Mouse (Mus musculus): ENCODE measurements at regions not wholly inside any gene's neighbourhood (a gene's known extent, or its start where the extent isn't known, plus 50 kb on each side); places are given as distances from the start of the nearest gene placed in this dataset.
A peak's percentile ranks its signal among the peaks of the same experiment; 100 is the strongest.

DNA sequence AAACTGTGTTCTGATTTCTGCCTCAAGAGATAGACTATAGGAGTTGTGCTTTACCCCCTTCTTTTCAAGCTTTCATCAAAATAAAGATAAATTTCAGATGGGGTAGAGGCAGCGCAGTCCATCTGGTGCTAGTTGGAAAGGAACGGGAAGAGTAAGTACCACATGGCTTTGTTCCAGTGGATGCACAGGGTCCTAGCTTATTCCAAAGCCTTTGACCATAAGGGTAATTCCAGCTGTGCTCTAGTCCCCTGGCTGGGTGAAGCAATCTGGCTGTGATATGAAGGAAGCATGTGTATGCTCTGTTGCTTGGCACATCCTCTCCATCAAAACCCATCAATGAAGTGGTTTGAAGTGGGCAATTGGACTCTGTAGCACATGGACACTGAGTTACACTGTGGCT lies 155.6 kb downstream of the 1190002N15Rik start:
- no peak for DNase-seq (ENCODE audit: low spot score in 2 of 2)

DNA sequence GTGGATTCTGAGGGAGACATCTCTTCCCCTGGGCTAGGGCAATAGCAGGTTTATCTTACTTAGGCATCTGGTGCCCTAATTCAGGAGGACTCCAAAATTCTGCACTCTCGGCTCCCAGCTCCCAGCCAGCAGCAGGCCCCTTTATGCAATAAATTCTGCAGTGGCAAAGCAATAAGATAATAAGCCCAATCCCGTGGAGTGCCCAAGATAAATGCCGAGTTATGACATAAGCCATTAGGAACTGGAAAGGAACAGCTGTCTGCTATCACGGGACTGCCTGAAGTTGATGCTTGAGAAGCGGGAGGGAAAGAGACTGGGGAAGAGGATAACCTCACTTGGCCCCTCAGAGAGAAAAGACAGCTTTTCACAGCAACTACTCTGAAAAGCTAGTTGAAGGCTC lies 159.0 kb downstream of the 1190002N15Rik start:
- DNase-seq (ENCODE audit: low spot score in 2 of 2) = no peak

DNA sequence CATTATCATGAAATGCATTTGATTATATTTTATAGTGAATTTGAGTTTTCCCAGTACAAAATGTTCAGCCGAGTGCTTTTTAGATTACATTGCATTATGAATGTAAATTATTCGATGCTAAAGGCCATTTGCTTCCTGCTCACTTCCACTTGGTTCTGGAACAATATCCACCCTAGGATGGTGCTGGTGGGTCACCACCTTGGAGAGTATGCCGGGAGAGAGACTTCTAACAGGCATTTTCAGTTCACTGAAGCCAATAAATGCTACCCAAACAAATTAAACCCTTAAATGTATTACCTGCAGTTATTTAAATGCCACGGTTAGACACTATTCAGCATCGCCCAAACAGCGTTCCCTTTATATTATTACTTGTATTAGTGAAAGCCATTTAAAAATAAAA lies 159.6 kb downstream of the 1190002N15Rik start:
- no peak for DNase-seq (ENCODE audit: low spot score in 2 of 2)

DNA sequence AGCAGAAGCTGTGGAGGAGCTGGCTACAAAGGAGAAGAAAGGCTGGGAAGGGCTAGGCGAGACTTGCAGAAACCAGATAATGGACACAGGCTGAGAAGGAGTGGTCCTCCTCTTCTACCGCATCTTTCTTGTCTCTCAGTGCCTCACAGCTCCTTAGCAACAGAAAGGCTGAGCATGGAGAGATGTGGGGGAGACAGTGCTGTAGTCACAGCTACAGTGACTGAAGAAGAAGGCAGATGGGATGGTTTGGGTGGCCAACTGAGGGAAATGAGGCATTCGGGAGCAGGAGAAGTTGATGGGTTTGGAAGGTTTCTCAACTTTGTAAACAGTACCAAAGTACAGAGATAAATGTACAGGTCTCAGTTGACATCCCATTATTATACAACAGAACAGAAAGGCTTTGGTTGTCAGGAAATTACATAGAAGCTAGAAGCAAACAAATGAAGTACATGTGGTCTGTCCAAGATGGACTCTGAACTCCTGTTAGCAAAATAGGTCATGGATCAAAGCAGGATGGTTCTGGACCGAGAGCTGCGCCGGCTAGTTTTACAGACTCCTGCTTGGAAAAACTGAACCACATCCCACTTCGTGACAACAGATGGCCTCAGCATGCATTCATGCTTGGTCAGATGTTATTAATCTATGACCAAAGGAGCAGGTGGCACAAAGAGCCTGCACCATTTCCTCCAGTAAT lies 160.4 kb downstream of the 1190002N15Rik start:
- no peak for DNase-seq (ENCODE audit: low spot score in 2 of 2)

DNA sequence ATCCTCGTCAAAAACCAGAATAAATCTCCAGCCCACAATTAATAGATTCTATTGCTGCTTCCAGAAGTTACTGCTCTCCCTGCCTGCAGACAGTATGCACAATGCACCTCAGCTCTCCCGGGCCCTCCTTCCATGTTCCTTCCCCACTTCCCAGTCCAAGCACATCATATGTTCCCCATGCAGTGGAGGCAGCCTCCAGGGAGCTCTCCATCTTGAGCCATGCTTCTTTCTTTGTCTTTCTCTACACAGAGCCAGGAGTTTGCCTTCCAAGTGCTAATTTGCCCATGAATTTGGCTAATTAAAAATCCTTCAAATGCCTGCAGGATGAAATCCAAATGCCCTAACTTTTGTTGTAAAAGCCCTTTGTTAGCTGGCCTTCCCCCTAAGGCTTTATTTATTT lies 166.9 kb downstream of the 1190002N15Rik start:
- DNase-seq (ENCODE audit: low spot score in 2 of 2) = no peak

DNA sequence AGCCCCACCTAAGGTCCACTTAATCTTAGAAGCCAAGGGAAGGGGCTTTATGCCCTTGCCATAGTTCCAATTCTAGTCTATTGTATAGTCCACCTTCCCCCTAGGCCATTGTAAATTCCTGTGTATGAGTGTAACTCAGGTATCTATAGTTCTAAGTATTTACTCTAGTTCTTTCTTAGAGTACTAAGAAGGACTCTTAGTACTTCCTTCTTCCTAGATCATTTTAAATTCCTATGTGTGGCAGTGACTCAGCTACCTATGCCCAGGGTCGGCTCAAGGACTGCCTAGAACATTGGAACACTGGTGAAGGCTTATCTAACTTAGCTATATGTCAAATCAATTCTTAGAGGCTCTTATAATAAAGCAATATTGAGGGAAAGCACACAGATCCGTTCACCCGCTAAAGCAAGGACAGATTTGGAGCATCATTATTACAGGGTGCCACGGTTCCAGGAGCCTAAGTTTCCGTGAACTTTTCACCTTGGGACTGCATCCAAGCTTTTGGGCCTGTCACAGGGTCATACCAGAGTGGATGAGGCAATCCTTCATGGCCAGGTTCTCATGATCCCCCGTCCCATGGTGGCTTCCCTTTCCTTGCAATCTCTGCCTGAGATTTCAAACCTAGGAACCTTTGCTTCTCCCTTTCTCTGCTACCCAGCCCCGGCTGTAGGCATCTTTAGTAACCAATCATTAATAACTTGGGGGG lies 169.5 kb downstream of the 1190002N15Rik start:
- DNase-seq (ENCODE audit: low spot score in 2 of 2) = no peak

DNA sequence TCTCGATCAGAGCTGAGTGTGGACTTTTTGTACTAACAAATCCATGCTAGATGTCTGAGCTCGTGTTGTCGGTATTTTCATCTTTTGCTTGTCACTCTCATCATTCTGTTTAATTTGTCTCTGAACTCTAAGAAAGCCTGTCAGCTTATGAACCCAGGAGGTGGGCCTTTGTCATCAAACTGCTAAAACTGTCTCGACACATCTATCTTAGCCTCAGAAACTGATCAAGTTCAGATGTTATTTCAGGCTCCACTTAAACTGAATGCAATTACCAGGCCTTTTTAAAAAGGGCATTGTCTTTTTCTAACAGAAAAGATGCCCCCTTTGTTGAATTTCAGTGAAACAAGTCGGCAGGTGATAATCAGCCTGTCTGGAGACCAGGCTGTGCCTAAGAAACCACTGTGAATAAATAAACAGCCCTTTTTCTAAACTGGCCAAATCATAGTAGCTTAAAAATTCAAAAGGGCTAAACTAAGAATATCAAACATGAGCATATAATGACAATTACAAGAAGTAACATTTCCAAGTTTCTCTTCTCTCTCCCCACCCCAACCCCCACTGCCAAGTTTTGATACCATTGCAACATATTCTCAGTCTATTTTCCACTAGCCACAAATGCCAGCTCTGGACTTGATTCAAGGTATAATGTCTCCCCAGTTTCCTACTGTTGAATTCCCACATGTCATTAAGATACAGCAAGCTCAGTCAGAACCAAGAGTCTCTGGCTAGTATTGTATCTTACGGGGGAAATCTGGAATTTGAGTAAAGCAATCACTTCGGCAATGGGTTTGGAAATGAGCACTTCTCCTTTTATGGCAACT lies 175.8 kb downstream of the 1190002N15Rik start:
- DNase-seq (ENCODE audit: low spot score in 2 of 2) = no peak

DNA sequence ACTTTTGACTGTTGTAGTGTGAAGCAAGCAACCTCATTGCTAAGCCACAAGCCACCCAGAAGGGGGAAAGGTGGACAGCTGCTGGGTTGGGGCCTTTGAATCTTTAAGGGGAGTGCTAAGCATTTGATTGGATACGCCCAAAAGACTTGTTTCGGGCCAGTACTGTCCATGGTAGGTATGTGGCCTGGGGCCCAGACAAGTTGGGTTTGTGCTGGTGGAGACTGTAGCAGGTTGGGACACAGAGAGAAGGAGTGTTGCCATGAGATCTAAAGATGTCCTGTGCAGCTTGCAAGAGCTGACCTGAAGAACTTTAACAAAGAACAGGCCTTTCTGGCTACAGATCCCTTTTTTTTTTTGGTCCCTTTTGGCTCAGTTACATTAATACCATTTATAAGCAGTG lies 176.9 kb downstream of the 1190002N15Rik start:
- DNase-seq (ENCODE audit: low spot score in 2 of 2) = no peak

DNA sequence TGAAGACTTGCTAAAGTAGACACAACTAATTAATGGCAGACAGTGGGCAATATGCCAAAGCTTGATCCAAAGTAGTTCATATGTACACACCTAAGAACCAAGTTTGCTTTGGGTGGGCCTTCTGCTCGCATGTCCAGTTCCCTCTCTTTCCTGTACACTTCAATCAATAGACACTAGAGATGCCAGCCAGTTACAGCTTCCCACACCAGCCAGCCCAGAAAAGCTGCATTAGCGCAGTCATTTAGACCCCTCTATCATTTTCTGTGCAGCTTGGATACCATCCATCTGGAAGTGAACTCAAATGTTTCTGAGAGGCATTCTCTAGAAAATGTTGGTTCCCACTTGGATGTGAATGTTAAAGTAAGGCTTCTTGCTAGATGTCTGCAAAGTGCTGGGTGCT lies 179.7 kb downstream of the 1190002N15Rik start:
- DNase-seq (ENCODE audit: low spot score in 2 of 2) = no peak

DNA sequence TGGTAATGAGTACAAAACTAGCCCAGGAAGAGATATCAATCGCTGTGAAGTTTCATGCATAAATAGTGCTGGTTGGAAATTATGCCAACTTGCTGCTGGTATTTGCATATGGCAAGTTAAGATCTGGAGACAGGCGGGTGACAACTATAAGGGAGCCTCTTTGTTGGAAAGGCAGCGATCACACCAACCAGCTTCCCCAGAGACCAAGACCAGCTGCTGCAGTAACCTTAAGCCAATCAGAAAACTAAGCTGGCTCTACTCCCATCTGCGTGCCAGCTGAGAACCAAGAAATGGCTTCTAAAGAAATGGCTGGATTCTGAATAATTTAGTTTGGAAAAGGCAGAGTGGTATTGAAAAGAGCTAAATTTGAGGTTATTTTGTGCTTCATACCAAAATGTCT lies 195.9 kb downstream of the 1190002N15Rik start:
- DNase-seq (ENCODE audit: low spot score in 2 of 2) = no peak

DNA sequence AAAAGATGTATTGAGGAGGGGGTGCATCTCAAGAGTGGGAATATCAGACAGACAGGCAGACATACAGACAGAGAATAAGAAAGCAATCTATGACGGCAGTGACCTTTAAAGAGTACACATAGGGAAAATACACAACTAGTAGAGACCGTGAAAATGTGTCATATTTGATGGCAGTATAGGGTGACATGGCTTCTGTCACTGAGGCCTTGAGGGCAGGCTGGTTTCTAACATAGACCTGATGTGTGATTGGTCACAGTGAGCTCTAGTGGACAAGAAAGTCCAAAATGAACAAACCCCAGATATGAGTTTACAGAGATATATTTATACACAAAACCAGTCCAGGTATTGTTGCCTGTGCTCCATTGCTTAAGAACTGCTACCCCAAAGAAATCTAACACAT lies 196.3 kb downstream of the 1190002N15Rik start:
- DNase-seq (ENCODE audit: low spot score in 2 of 2) = no peak

DNA sequence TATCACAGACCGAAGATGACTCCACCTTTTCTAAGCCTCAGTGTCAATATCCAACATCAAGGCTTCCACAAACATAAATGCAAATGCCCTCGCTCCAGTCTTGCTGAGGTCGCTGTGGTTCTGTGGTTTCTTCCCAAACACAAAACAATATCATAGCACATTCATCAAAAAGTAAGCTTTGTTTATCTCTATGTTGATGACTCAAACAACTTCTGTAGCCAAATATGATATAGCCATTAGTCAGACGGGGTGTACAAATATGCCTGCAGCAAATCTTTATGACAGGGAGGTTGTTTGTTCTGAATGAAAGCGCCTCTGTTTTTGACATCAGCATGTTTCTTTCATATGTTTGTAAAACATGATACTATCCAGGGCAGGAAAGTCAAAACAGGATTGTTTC lies 204.4 kb downstream of the 1190002N15Rik start:
- no peak for DNase-seq (ENCODE audit: low spot score in 2 of 2)

DNA sequence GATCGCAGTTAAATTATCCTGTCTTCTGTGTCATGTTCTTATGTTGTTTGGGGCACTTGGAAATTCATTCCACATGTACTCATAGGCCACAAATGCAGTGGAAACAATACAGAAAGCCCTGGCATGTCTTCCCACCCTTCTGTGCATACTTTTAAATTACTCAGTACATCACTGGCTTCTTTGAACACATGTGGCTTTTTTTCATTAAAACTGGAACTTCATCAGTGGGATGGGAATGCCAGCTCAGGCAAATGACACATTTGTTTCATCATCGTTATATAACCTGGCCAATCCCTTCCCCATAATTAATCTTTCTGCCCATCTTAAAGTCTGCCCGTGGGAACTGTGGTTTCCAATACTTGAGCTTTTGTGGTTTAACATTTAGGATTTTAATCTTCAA lies 214.9 kb downstream of the 1190002N15Rik start:
- no peak for DNase-seq (ENCODE audit: low spot score in 2 of 2)

DNA sequence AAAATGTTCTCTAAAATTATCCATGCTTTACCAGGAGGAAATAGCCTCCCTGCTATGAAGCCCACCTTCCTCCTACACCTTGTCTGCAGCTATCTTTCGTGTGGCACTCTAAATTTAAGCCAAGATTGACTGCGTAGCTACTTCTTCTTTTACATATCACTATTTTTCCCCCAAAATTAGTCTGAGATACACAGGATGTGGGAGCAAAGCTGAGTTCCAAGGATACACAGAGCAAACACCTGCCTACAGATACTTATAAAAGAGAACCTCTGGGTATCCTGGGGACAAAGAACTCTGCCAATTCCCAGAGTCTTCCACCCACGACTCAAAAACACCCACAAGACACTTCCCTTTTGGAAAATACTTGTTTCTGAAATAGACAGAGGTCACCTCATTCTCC lies 235.3 kb downstream of the 1190002N15Rik start:
- DNase-seq (ENCODE audit: low spot score in 2 of 2) = peak in 1 of 2 experiments; percentile 28

DNA sequence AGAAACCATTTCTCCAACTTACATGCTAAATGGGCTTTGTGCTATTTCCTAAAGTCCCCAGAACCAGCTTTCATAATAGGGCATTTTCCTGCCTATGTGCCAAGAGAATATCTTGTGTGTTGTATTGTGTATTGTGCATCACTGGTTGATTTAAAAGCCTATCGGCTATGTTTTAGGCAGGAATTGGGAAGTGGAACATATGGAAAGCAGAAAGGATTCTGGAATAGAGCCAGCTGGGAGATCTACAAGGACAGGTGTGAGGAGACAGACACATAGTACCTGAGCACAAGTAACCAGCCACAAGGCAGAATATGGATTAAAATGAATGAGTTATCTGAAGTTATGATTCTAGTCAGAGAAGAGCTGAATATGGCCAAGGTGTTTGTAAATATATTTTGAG lies 236.0 kb downstream of the 1190002N15Rik start:
- DNase-seq (ENCODE audit: low spot score in 2 of 2) = no peak

DNA sequence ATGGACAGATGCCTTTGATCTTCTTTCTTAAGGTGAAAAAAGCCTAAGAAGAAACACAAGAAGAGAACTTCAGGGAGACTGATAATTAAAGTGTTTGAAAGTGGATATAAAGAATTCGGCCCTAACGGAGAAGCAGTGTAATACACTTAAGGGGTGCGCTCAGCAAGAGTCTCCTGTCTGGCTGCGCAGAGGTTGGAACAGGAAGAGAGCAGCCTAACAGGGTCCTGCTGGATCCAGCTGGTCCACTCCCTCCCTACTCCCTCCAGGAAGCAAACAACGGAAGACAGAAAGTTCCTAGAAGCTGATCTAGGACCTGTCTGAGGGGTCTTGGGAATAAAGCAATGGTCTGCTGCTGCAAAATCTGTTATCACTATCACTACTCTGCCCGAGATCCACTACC lies 242.4 kb downstream of the 1190002N15Rik start:
- no peak for DNase-seq (ENCODE audit: low spot score in 2 of 2)

DNA sequence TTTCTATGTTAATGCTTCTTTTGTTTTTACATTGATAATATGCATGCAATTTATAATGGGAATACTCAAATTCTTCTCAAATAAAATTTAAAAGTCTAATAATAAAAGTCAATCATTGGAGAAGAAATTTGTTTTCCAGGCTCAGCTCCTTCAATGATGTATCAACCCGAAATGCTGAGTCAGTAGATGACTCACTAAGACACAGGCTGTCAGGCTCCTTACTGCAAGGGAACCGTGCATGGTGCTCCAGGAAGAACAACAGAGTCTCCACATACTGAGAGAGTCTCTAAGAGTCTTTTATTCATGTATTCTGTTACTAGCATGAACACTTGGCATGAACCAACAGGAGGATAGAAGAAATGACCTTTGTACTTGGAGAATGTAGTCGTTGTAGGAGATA lies 245.7 kb downstream of the 1190002N15Rik start:
- DNase-seq (ENCODE audit: low spot score in 2 of 2) = no peak

DNA sequence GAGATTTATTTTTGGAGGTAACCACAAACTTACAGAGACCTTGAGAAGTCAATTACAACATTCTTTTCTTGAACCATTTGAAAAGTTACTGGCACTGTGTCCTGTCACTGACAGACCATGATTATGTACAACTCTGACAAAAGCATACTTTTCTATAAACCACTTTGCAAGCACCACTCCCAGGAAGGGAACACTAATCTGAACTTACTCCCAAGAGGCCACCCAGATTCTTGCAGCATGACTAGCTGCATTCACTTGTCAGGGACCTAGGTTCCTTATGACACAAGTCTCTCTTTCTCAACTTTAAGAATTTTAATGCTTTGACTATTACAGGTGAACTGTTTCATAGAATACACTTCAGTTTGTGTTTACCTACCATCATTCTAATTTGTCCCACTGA lies 248.3 kb downstream of the 1190002N15Rik start:
- no peak for DNase-seq (ENCODE audit: low spot score in 2 of 2)

DNA sequence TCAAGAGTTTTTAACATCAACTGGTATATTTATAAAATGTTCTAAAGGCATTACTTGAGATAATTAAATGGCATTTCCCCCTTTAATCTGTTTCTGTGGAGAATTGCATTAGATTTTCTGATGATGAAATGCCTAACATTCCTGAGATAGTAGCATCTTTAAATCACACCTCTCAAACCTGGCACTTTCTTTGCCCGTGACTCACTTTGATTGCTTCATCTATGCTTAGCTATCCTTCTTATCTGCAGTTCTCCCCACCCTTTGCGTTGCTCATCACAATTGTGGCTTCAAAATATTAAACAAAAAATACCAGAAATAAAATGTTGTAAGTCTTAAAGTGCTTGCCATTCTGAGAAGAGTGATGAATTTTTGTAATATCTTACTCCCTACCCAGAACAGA lies 250.3 kb downstream of the 1190002N15Rik start:
- no peak for DNase-seq (ENCODE audit: low spot score in 2 of 2)

DNA sequence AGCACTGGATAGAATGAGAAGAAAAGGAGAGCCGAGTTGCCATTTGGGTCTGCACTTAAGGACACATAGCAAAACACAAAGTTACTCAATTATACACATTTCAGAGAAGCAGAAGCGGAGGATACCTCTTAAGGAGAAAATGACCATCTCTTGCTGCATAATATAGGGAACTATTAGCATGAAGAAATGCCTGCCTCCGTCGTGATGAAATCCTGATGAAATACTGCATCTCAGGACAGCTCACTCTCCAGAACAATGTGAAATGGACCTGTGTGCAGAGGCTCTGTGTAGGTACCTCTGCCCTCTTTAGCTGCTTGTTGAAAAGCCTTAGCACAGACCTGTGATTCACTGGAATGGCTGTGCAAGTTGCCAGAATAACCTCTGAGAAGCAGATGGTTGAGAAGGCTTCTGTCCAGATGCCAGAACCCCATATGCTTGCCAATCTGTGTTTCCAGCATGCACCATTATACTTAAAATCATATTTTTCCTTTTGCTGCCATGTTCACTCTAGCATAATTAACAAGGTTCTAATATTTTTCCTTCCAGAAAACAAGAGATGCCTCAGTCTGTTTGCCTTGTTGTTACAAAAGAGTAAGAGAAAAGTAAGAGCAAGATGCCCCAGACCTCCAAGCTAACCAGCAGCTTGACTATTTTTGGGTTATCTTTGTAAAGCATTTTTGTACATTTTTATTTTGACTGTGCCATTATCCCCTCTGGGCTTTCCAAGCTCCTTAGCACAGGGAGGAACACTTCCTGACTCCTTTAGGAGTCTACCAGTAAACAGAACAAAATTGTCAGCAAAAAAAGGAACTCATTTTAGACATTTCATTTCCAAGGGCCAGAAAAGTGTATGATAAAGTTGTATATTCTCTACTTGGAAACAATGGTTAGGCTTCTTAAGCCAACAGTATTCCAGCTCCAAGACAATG lies 259.0 kb downstream of the 1190002N15Rik start:
- peak; percentile 32 to 52 for DNase-seq (ENCODE audit: low spot score in 2 of 2)

DNA sequence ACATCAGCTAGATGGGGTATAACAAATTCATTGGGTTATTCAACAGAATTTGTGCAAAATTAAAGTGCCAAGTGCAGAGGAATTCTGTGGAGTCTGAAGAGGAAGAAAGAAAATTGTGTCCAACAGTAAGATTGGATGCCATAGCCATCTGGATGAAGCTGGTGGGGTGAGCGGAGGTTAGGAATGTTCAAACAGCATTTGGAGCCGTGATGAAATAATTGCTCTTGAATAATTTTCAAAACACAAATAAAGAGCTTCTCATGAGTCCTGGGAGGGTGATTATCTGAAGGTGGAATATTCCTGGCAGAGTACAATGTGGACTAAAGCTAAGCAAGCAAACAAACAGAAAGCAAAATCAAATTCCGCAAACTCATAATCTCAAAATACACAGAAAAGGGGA lies 260.8 kb downstream of the 1190002N15Rik start:
- no peak for DNase-seq (ENCODE audit: low spot score in 2 of 2)

DNA sequence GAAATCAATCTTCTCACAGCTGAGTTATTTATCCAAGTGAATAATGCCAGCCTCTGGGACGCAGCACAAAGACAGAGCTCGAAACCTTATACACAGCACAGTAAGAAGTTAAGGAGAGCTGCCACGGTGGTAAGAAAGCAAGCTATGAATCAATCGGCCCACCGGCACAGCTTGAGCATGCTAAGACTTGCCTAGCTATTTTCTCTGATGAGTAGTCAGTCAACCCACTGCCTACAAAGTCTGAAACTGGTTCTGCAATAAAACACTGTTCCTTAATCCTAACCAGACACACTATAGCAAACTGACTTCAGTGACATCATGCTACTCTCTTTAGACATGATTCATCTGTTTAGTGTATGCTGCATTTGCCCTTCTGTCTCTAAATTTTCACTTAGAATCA lies 268.7 kb downstream of the 1190002N15Rik start:
- DNase-seq (ENCODE audit: low spot score in 2 of 2) = no peak
